Mouse (Mus musculus) midbrain, embryonic 15.5 days (tissue): ENCODE data around the gene Slc9a3r2. TPM values are rescaled to one million over a fixed set of nuclear protein-coding genes. Genes with fewer than 3 reads are reported as not detected.
A peak's percentile ranks its signal among the peaks of the same experiment; 100 is the strongest.

Experiments
- ATAC-seq: fragments of 200-750 bp; cut with Nextera tagmentation; replicated peaks from 2 replicates; pipeline ENCODE4 v1.8.0; 2017; ENCODE audit warnings: moderate TSS enrichment
- H3K27ac ChIP-seq: fragments of 300-500 bp; sonication (generic); 2 replicates; pipeline ENCODE4 v1.5.1; 2015; ENCODE audit warnings: mild to moderate bottlenecking, inconsistent platforms
- H3K27me3 ChIP-seq: fragments of 300-500 bp; sonication (generic); replicated peaks from 2 replicates; pipeline ENCODE4 v1.6.1; 2015; ENCODE audit warnings: inconsistent platforms
- H3K36me3 ChIP-seq: fragments of 300-500 bp; sonication (generic); replicated peaks from 2 replicates; pipeline ENCODE4 v1.6.1; 2015; ENCODE audit warnings: inconsistent platforms
- H3K4me1 ChIP-seq: fragments of 300-500 bp; sonication (generic); 2 replicates; pipeline ENCODE4 v1.6.1; 2015; ENCODE audit warnings: inconsistent platforms
- H3K4me2 ChIP-seq: fragments of 300-500 bp; sonication (generic); 2 replicates; pipeline ENCODE4 v1.6.1; 2015; ENCODE audit warnings: inconsistent platforms, mild to moderate bottlenecking, moderate library complexity
- H3K4me3 ChIP-seq: fragments of 300-500 bp; sonication (generic); 2 replicates; pipeline ENCODE4 v1.5.1; 2015; ENCODE audit warnings: mild to moderate bottlenecking, inconsistent platforms
- H3K9ac ChIP-seq: fragments of 300-500 bp; sonication (generic); 2 replicates; pipeline ENCODE4 v1.6.1; 2015; ENCODE audit warnings: mild to moderate bottlenecking, inconsistent platforms
- H3K9me3 ChIP-seq: fragments of 300-500 bp; sonication (generic); 2 replicates; pipeline ENCODE4 v1.6.1; 2016; ENCODE audit warnings: inconsistent platforms
- WGBS: fragments of 180-500 bp; shearing (Covaris S2); methylation state at CpG from one replicate; pipeline ENCODE4 v1.1.7; 2015; ENCODE audit warnings: mixed read lengths; 5-methylcytosine and 5-hydroxymethylcytosine counted together
- polyA plus RNA-seq: library from polyadenylated mRNA; unstranded; fragments of >200 nt; fragmentation: Nextera tagmentation; extraction: Ambion mirVana; gene quantifications from 2 replicates; pipeline ENCODE4 v1.2.1, GENCODE M21; 2015

Slc9a3r2 gene
- polyA plus RNA-seq, 1 experiment from 2014 or later: 45.3 TPM

- Histone ChIP-seq H3K9ac (peak within 1 kb of the TSS; percentile 62), H3K4me2 (peak within 1 kb of the TSS; percentile 77), H3K4me3 (peak within 1 kb of the TSS; percentile 65), H3K4me1 (peaks cover 14% of the 10 kb centered on the region), H3K27me3 (no peaks in the 10 kb centered on the region), H3K36me3 (peaks cover 22% of the 10 kb centered on the region), H3K9me3 (no peaks in the 10 kb centered on the region), H3K27ac (peak within 1 kb of the TSS; percentile 67)
- 2% methylated on average over 51 of the region's 51 CpGs for WGBS
- ATAC-seq: peak; percentile 91
Measured at GRCm38 (mm10) chr17:24632167-24632812, 17.8 kb downstream of the Slc9a3r2 start, which contains the start of the genes Tsc2 and Nthl1. Gene Tsc2 (minus strand): TSS chr17:24632630. Gene Nthl1 (plus strand): TSS chr17:24632680.

- peaks cover 41% of the 10 kb centered on the region for H3K36me3 ChIP-seq
- no peak overlapping the region for H3K4me2 ChIP-seq
- H3K4me3 ChIP-seq: no peak overlapping the region
- peaks cover 14% of the 10 kb centered on the region for H3K4me1 ChIP-seq
- ATAC-seq: no peak
- H3K9ac ChIP-seq: no peak overlapping the region
- WGBS: 89% methylated on average over 14 of the region's 14 CpGs
- no peak overlapping the region for H3K27ac ChIP-seq
- no peaks in the 10 kb centered on the region for H3K9me3 ChIP-seq
- no peaks in the 10 kb centered on the region for H3K27me3 ChIP-seq
Measured at GRCm38 (mm10) chr17:24630072-24630471, 20.1 kb downstream of the Slc9a3r2 start.

GRCm38 (mm10) chr17:24628646-24629045, 21.5 kb downstream of the Slc9a3r2 start:
- WGBS: 52% methylated on average over 5 of the region's 5 CpGs
- Histone ChIP-seq H3K9ac (no peak overlapping the region), H3K36me3 (peaks cover 53% of the 10 kb centered on the region), H3K4me2 (no peak overlapping the region), H3K27ac (no peak overlapping the region), H3K9me3 (no peaks in the 10 kb centered on the region), H3K4me3 (no peak overlapping the region), H3K4me1 (peaks cover 14% of the 10 kb centered on the region), H3K27me3 (no peaks in the 10 kb centered on the region)
- ATAC-seq: no peak

DNA sequence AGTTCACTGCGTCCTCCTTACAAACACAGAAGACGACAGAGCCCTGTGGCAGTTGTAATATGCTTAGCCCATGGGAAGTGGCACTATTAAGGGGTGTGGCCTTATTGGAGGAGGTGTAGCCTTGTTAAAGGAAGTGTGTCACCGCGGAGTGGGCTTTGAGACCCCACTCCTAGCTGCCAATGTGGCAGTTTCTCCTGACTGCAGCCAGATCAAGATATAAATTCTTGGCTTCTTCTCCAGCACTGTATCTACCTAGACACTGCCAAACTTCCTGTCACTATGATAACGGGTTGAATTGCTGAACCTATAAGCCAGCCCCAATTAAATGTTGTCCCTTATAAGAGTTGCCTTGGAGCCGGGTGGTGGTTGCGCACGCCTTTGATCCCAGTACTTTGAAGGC, 24.7 kb downstream of the Slc9a3r2 start:
- no peak overlapping the region for H3K4me2 ChIP-seq
- no peak overlapping the region for H3K4me3 ChIP-seq
- no peak overlapping the region for H3K9ac ChIP-seq
- no peaks in the 10 kb centered on the region for H3K9me3 ChIP-seq
- peaks cover 77% of the 10 kb centered on the region for H3K36me3 ChIP-seq
- no peaks in the 10 kb centered on the region for H3K4me1 ChIP-seq
- H3K27ac ChIP-seq: no peak overlapping the region
- ATAC-seq: no peak
- no peaks in the 10 kb centered on the region for H3K27me3 ChIP-seq
- 94% methylated on average over 8 of the region's 8 CpGs for WGBS

DNA sequence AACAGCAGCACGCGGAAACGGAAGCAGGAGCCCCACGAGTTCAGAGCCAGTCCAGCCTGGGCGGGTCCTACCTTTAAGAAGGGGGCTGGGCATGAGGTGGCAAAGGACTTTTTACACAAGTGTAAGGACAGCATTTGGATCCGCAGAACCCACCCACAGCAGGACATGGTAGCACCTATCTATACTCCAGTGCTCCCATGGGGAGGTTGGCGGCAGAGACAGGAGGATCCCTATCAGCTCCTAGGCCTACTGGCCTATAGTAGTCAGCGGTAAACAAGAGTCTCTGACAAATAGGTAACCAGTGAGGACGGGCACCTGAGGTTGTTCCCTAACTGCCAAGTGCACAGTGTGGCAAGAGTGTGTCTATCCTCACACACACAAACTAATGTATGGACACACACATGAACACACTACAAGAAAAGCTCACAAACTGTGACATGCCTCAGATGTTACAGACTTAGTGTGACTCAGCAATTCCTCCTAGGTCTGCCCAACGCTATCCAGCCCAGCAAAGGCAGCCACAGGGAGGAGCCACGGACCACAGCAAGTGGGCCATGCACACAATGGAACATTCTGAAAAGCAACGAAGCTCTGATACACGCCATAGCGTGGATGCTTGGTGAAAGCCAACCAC, 32.4 kb downstream of the Slc9a3r2 start:
- Histone ChIP-seq H3K4me1 (no peaks in the 10 kb centered on the region), H3K27me3 (no peaks in the 10 kb centered on the region), H3K4me3 (no peak overlapping the region), H3K9me3 (no peaks in the 10 kb centered on the region), H3K36me3 (peaks cover 89% of the 10 kb centered on the region), H3K4me2 (no peak overlapping the region), H3K27ac (no peak overlapping the region), H3K9ac (no peak overlapping the region)
- 87% methylated on average over 14 of the region's 14 CpGs for WGBS
- no peak for ATAC-seq

DNA sequence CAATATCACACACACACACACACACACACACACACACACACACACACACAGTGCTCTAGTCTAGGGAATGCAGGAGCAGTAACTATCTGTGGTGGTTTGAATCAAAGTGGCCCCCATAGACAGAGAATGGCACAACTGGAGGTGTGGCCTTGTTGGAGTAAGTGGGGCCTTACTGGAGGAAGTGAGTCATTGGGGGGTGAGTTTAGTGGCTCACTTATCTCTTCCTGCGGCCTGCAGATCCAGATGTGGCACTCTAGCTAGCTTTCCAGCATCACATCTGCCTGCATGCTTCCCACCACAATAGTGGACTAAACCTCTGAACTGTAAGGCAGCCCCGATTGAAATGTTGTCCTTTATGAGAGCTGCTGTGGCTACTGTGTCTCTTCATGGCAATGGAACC, 39.4 kb downstream of the Slc9a3r2 start:
- Histone ChIP-seq H3K9ac (no peak overlapping the region), H3K36me3 (peaks cover 67% of the 10 kb centered on the region), H3K27ac (no peak overlapping the region), H3K4me1 (no peaks in the 10 kb centered on the region), H3K9me3 (no peaks in the 10 kb centered on the region), H3K4me2 (no peak overlapping the region), H3K4me3 (no peak overlapping the region), H3K27me3 (no peaks in the 10 kb centered on the region)
- ATAC-seq: no peak
- WGBS: 92% methylated on average over 2 of the region's 2 CpGs

DNA sequence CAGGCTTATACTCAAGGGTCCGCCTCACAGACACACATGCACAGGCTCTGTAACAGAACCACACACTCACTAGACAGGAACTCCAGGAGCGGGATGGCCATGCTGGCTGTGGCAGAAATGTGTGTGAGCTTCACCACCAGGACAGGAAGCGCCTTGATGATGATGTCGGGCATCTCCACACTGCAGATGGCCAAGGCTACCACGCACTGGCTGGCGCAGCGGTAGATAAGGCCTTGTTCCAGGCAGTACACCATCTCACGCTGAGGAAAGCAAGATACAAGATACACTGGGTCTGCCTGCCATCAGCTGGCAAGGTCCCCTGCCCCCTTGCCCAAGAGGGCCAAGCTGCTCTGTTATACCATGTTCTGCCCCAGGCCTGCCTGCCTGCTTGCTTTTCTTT, 41.3 kb downstream of the Slc9a3r2 start:
- Histone ChIP-seq H3K4me3 (no peak overlapping the region), H3K9me3 (no peaks in the 10 kb centered on the region), H3K4me1 (no peaks in the 10 kb centered on the region), H3K27me3 (no peaks in the 10 kb centered on the region), H3K27ac (no peak overlapping the region), H3K36me3 (peaks cover 67% of the 10 kb centered on the region), H3K9ac (no peak overlapping the region), H3K4me2 (no peak overlapping the region)
- no peak for ATAC-seq
- WGBS: 97% methylated on average over 8 of the region's 8 CpGs

- H3K27ac ChIP-seq: no peak overlapping the region
- WGBS: 91% methylated on average over 4 of the region's 4 CpGs
- H3K9ac ChIP-seq: no peak overlapping the region
- H3K4me1 ChIP-seq: no peaks in the 10 kb centered on the region
- H3K4me3 ChIP-seq: no peak overlapping the region
- no peaks in the 10 kb centered on the region for H3K27me3 ChIP-seq
- ATAC-seq: no peak
- peaks cover 63% of the 10 kb centered on the region for H3K36me3 ChIP-seq
- H3K9me3 ChIP-seq: no peaks in the 10 kb centered on the region
- H3K4me2 ChIP-seq: no peak overlapping the region
Measured at GRCm38 (mm10) chr17:24608370-24608769, 41.8 kb downstream of the Slc9a3r2 start.

DNA sequence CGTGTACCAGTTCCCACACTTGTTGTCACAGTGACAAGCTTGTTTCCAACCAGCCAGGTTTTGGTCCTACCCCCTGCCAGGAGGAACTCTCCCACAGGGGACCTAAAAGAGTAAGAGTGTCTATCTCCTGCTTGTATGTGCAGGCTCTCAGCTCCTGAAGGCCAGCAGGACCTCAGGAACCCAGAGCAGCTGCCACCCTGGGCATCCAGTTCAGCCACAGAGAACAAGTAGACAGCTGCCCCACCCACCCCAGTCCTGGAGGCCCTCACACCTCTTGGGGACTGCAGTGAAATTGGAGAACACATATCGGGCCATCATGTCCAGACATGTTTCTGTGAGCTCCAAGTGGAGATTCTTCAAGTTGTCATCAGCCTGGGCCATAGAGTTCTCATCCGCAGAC, 45.6 kb downstream of the Slc9a3r2 start:
- Histone ChIP-seq H3K36me3 (peaks cover 76% of the 10 kb centered on the region), H3K4me2 (no peak overlapping the region), H3K9me3 (no peaks in the 10 kb centered on the region), H3K9ac (no peak overlapping the region), H3K27me3 (no peaks in the 10 kb centered on the region), H3K27ac (no peak overlapping the region), H3K4me1 (no peaks in the 10 kb centered on the region), H3K4me3 (no peak overlapping the region)
- 95% methylated on average over 3 of the region's 3 CpGs for WGBS
- no peak for ATAC-seq

DNA sequence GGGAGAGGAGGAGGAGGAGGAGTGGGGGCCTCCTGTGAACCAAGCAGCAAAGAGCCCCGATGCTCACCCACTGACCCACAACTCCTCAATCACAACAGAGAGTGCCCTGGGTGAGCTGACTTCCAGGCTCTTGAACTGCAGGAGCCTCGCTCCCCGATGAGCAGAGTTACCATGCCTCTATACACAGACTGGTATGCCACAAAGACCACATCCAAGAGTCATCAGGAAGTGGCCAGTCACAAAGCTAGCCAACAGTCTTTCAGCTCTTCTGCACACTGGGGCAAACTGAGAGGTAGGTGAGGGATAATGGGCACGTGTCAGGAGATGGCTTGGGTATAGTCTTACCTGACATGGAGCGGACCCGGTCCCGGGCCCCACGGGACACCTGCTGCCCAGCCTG, 46.2 kb downstream of the Slc9a3r2 start:
- no peak overlapping the region for H3K9ac ChIP-seq
- peaks cover 80% of the 10 kb centered on the region for H3K36me3 ChIP-seq
- 93% methylated on average over 8 of the region's 8 CpGs for WGBS
- H3K27me3 ChIP-seq: no peaks in the 10 kb centered on the region
- H3K9me3 ChIP-seq: no peaks in the 10 kb centered on the region
- H3K4me2 ChIP-seq: no peak overlapping the region
- H3K27ac ChIP-seq: no peak overlapping the region
- no peak overlapping the region for H3K4me3 ChIP-seq
- ATAC-seq: no peak
- H3K4me1 ChIP-seq: no peaks in the 10 kb centered on the region

- no peak overlapping the region for H3K9ac ChIP-seq
- no peak overlapping the region for H3K4me3 ChIP-seq
- H3K27me3 ChIP-seq: no peaks in the 10 kb centered on the region
- H3K9me3 ChIP-seq: no peaks in the 10 kb centered on the region
- H3K4me1 ChIP-seq: no peaks in the 10 kb centered on the region
- peaks cover 71% of the 10 kb centered on the region for H3K36me3 ChIP-seq
- no peak for ATAC-seq
- WGBS: 90% methylated on average over 4 of the region's 4 CpGs
- H3K27ac ChIP-seq: no peak overlapping the region
- no peak overlapping the region for H3K4me2 ChIP-seq
Measured at GRCm38 (mm10) chr17:24600502-24600901, 49.6 kb downstream of the Slc9a3r2 start.

DNA sequence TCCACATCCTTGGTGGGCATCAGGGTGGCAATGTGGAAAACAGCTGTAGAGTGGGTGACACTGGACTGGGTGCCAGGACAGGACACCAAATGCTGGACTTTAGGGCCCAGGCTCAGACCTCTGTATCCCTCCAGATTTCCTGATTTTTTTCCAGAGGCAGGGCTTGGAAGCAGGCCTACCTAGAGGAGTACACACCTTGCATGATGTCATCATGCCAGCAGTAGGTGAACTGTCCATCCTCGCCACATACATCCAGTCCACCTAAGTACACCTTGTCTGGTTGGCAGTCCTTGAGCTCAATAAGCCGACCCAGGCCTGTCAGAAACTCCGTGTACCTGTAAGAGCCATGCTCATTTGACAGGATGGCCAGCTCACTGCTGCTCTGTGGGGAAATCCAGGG, 52.1 kb downstream of the Slc9a3r2 start:
- WGBS: 87% methylated on average over 3 of the region's 3 CpGs
- H3K4me3 ChIP-seq: no peak overlapping the region
- no peak overlapping the region for H3K9ac ChIP-seq
- no peak overlapping the region for H3K4me2 ChIP-seq
- H3K36me3 ChIP-seq: peaks cover 78% of the 10 kb centered on the region
- no peak overlapping the region for H3K27ac ChIP-seq
- H3K27me3 ChIP-seq: no peaks in the 10 kb centered on the region
- no peaks in the 10 kb centered on the region for H3K9me3 ChIP-seq
- no peak for ATAC-seq
- no peaks in the 10 kb centered on the region for H3K4me1 ChIP-seq
